Mouse (Mus musculus) stomach, postnatal 0 days (tissue): ENCODE measurements around the gene Rnf213. TPM values are rescaled to one million over a fixed set of nuclear protein-coding genes. Genes with fewer than 3 reads are reported as not detected.

Experiments
- ATAC-seq: fragments of 200-750 bp; cut with Nextera tagmentation; 2 replicates; pipeline ENCODE4 v1.8.0; 2017; ENCODE audit not compliant: low FRiP score, low TSS enrichment
- DNase-seq: peaks from one replicate; pipeline ENCODE4 v3.0.0-alpha.2; 2016; ENCODE audit warnings: low spot score
- H3K27ac ChIP-seq: fragments of 300-500 bp; sonication (generic); replicated peaks from 2 replicates; pipeline ENCODE4 v1.5.1; 2014; ENCODE audit warnings: mild to moderate bottlenecking, control low read depth
- H3K27me3 ChIP-seq: fragments of 300-500 bp; sonication (generic); 2 replicates; pipeline ENCODE4 v1.6.1; 2014; ENCODE audit warnings: low read length; ENCODE audit not compliant: control insufficient read depth, insufficient read depth
- H3K36me3 ChIP-seq: fragments of 300-500 bp; sonication (generic); 2 replicates; pipeline ENCODE4 v1.6.1; 2014; ENCODE audit warnings: low read length, mixed read lengths; ENCODE audit not compliant: control insufficient read depth, insufficient read depth
- H3K4me1 ChIP-seq: fragments of 300-500 bp; sonication (generic); replicated peaks from 2 replicates; pipeline ENCODE4 v1.6.1; 2014; ENCODE audit warnings: antibody characterized with exemption; ENCODE audit not compliant: control insufficient read depth, insufficient read depth
- H3K4me2 ChIP-seq: fragments of 300-500 bp; sonication (generic); replicated peaks from 2 replicates; pipeline ENCODE4 v1.6.1; 2014; ENCODE audit warnings: low read depth, mild to moderate bottlenecking, control low read depth, moderate library complexity
- H3K4me3 ChIP-seq: fragments of 300-500 bp; sonication (generic); 2 replicates; pipeline ENCODE4 v1.5.1; 2014; ENCODE audit warnings: low read depth, low read length, control low read depth
- H3K9ac ChIP-seq: fragments of 300-500 bp; sonication (generic); 2 replicates; pipeline ENCODE4 v1.6.1; 2014; ENCODE audit warnings: mild to moderate bottlenecking, low read length, control low read depth, mixed read lengths
- H3K9me3 ChIP-seq: fragments of 300-500 bp; sonication (generic); 2 replicates; pipeline ENCODE4 v1.6.1; 2016; ENCODE audit warnings: low read length; ENCODE audit not compliant: control insufficient read depth
- CTCF ChIP-seq: IDR thresholded peaks from 2 replicates; pipeline ENCODE4 v1.5.1; 2016; ENCODE audit warnings: antibody characterized with exemption, low read depth, mild to moderate bottlenecking, moderate library complexity
- EP300 ChIP-seq: optimal IDR thresholded peaks from 2 replicates; pipeline ENCODE3; 2016; ENCODE audit warnings: antibody characterized with exemption
- WGBS: fragments of 180-500 bp; shearing (Covaris S2); extraction: QIAGEN DNeasy Blood & Tissue Kit; methylation state at CpG from one replicate; pipeline ENCODE4 v1.1.7; 2014; 5-methylcytosine and 5-hydroxymethylcytosine counted together
- polyA plus RNA-seq: library from polyadenylated mRNA; unstranded; fragments of >200 nt; fragmentation: Nextera tagmentation; extraction: Ambion mirVana; gene quantifications from 2 replicates; pipeline ENCODE4 v1.2.1, GENCODE M21; 2015

The Rnf213 gene
- polyA plus RNA-seq, 1 experiment from 2014 or later: 4.4 TPM

GRCm38 (mm10) chr11:119519387-119519786 lies 126.5 kb downstream of the Rnf213 start:
- ATAC-seq (no peak), DNase-seq (no peak)
- Histone ChIP-seq H3K4me3 (no peak overlapping the region), H3K4me1 (no peaks in the 10 kb centered on the region), H3K9ac (no peak overlapping the region), H3K9me3 (no peaks in the 10 kb centered on the region), H3K36me3 (no peaks in the 10 kb centered on the region), H3K27ac (no peak overlapping the region), H3K27me3 (no peaks in the 10 kb centered on the region), H3K4me2 (no peak overlapping the region)
- TF ChIP-seq CTCF: no peak
- no peak for TF ChIP-seq EP300
- 88% methylated on average over 1 of the region's 1 CpGs for WGBS

GRCm38 (mm10) chr11:119520005-119520712 lies 127.3 kb downstream of the Rnf213 start:
- H3K9ac ChIP-seq: no peak overlapping the region
- no peak overlapping the region for H3K4me3 ChIP-seq
- no peak for TF ChIP-seq EP300
- no peak for TF ChIP-seq CTCF
- no peaks in the 10 kb centered on the region for H3K9me3 ChIP-seq
- H3K27ac ChIP-seq: no peak overlapping the region
- DNase-seq (no peak), ATAC-seq (no peak)
- no peaks in the 10 kb centered on the region for H3K27me3 ChIP-seq
- WGBS: 34% methylated on average over 5 of the region's 5 CpGs
- H3K4me2 ChIP-seq: no peak overlapping the region
- no peaks in the 10 kb centered on the region for H3K36me3 ChIP-seq
- H3K4me1 ChIP-seq: 0 out of 2 replicates have a peak, but pooled peaks cover 3% of the 10 kb centered on the region

- Histone ChIP-seq H3K4me3 (no peak overlapping the region), H3K27ac (no peak overlapping the region), H3K4me1 (0 out of 2 replicates have a peak, but pooled peaks cover 3% of the 10 kb centered on the region), H3K9me3 (no peaks in the 10 kb centered on the region), H3K9ac (no peak overlapping the region), H3K4me2 (no peak overlapping the region), H3K27me3 (no peaks in the 10 kb centered on the region), H3K36me3 (no peaks in the 10 kb centered on the region)
- DNase-seq (no peak), ATAC-seq (no peak)
- TF ChIP-seq CTCF (no peak), EP300 (no peak)
Observed at GRCm38 (mm10) chr11:119520713-119521063, 127.8 kb downstream of the Rnf213 start.

- 80% methylated on average over 6 of the region's 6 CpGs for WGBS
- DNase-seq: no peak
- H3K36me3 ChIP-seq: no peaks in the 10 kb centered on the region
- ATAC-seq: no peak
- no peak overlapping the region for H3K9ac ChIP-seq
- TF ChIP-seq CTCF (no peak), EP300 (no peak)
- no peak overlapping the region for H3K4me3 ChIP-seq
- no peak overlapping the region for H3K4me2 ChIP-seq
- H3K27me3 ChIP-seq: no peaks in the 10 kb centered on the region
- H3K9me3 ChIP-seq: no peaks in the 10 kb centered on the region
- no peak overlapping the region for H3K27ac ChIP-seq
- 0 out of 2 replicates have a peak, but pooled peaks cover 3% of the 10 kb centered on the region for H3K4me1 ChIP-seq
Observed at GRCm38 (mm10) chr11:119521920-119522710, 129.2 kb downstream of the Rnf213 start.

- no peak for ATAC-seq
- 0 out of 2 replicates have a peak, but pooled peaks cover 3% of the 10 kb centered on the region for H3K4me1 ChIP-seq
- no peak overlapping the region for H3K27ac ChIP-seq
- H3K4me2 ChIP-seq: no peak overlapping the region
- no peak for DNase-seq
- H3K9ac ChIP-seq: no peak overlapping the region
- TF ChIP-seq CTCF (no peak), EP300 (no peak)
- no peaks in the 10 kb centered on the region for H3K9me3 ChIP-seq
- no peaks in the 10 kb centered on the region for H3K27me3 ChIP-seq
- 72% methylated on average over 8 of the region's 8 CpGs for WGBS
- no peak overlapping the region for H3K4me3 ChIP-seq
- H3K36me3 ChIP-seq: no peaks in the 10 kb centered on the region
Observed at GRCm38 (mm10) chr11:119522779-119523178, 129.9 kb downstream of the Rnf213 start.

GRCm38 (mm10) chr11:119523392-119523791 lies 130.5 kb downstream of the Rnf213 start:
- Histone ChIP-seq H3K9ac (no peak overlapping the region), H3K36me3 (no peaks in the 10 kb centered on the region), H3K4me2 (no peak overlapping the region), H3K4me3 (no peak overlapping the region), H3K4me1 (0 out of 2 replicates have a peak, but pooled peaks cover 3% of the 10 kb centered on the region), H3K9me3 (no peaks in the 10 kb centered on the region), H3K27ac (no peak overlapping the region), H3K27me3 (no peaks in the 10 kb centered on the region)
- WGBS: 83% methylated on average over 3 of the region's 3 CpGs
- no peak for DNase-seq
- ATAC-seq: no peak
- TF ChIP-seq EP300 (no peak), CTCF (no peak)
